Mouse (Mus musculus) erythroblast, adult 5-6 weeks (primary cell): ENCODE measurements around the gene Thada. TPM values are rescaled to one million over a fixed set of nuclear protein-coding genes. Genes with fewer than 3 reads are reported as not detected.
"Not testable (repeated sequence)": the region's sequence is repeated elsewhere in the genome, so short reads cannot be mapped to it uniquely, and the experiment has no call there.

ENCODE experiments used
- ATAC-seq: replicated peaks from 2 replicates; pipeline ENCODE4 v1.8.0; 2016; ENCODE audit warnings: moderate number of reproducible peaks, mild to moderate bottlenecking, moderate TSS enrichment, inconsistent platforms; ENCODE audit not compliant: poor library complexity, low FRiP score, severe bottlenecking
- total RNA-seq, 2 experiments: library from RNA; stranded (forward) in 1 of 2; stranded (reverse) in 1 of 2; fragments of 150-400 nt in 1 of 2; fragments of 200-764, 138-1000 nt in 1 of 2; gene quantifications; 2 replicates each; pipeline versions ENCODE4 v1.2.3 to v1.2.4; 2015 to 2017; ENCODE audit warnings: low replicate concordance in 2 of 2

Thada gene
- total RNA-seq, 2 experiments from 2014 or later, result 5.4 to 7.7 TPM

DNA sequence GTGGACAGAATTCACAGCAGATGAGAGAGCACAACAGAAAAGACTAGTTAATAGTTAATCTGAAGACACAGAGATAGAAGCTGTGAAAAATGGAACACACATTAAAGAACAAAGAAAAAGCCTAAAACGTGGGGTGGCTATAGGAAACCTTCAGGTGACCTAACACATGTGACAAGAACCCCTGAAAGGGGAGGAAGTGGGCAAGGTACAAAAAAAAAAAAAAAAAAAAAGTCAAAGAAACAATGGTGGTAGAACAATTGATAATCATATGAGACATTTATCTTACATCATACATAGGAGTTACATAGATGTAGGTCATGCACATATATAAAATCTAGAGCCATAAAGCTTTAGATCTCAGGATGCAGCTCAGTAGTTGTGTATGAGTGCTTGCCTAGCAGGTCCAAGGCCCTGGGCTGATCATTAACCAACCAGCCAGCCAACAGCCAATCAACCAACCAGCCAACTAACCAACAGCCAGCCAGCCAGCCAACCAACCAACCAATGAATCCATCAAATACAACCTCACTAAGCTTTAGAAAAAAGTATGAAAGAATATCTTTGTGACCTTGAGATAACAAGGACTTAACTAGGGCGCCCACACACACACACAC is 226.2 kb downstream of the Thada start:
- ATAC-seq, result no peak

DNA sequence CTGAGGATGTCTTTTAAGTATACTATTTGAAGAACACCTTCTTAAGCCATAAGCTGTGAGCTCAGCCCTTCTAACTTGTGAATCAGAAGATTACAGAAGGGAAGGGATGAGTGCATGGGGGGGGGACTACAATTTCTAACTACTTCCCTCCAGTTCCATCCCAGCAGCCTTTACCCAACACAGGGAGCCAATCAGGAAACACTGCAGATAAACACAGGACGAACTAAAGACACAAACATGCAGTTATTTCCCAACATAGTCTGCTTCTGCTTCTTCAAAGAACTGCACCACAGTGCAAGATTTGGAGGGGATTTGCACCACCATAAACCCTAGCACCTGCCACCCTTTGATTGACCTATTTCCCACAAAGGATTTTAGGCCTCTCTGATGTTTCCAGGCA is 227.8 kb downstream of the Thada start:
- no peak for ATAC-seq

DNA sequence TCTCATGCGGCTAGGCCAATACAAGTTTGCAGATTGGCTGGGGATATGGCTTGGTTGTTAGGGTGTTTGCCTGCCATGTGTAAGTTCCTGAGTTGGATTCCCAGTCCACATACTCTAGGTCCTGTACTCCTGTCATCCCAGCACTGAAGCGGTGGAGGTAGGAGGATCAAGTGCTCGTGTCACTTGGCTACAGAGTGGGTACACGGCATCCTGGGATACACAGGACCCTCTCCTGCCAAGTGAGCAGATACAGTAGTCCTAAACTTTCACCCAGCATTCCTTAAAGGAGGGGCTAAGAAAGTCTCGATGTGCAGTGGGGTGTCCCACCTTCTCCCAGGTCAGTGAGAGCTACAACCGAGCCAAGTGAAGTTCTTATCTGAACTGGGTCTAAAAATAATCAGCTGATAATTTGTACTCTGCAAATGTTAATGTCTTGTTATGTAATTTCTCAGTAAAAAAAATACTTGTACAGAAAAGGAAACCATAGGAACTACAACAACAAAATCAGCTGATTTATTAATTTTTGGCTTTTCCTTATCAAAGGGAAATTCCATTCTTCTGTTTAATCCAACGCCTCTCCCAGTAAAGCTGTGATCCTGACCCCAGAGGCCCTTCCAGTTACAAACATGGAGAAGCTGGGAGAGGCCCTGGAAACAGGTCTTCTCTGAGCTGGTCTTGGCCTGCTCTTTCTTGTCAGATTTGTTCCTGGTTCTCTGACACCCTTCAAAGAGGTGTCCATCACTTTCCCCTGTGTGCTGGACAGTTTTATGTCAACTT is 229.0 kb downstream of the Thada start:
- ATAC-seq, result no peak

DNA sequence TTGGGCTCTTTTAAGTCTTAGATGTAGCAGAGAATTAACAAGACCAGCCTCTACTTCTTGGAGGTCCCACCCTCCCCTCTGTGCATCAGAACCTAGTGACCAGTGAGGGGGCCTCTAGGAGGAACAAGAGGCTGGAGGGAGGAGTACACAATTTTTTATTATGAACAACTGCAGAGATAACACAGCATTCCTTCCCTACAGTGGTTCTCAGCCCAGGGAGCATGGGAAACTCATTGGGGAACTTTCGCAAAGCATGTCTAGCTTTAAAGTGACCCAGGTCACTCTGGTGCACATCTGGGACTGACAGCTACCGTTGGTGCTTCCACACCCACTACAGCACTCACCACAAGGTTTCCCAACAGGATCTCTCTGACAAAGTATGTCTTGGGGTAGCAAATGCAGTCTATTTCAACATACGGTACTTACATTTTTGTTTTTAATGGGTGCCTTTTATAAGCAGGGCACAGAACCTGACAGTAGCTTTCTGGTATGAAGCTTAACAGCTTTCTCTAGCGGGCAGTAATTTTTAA is 230.5 kb downstream of the Thada start:
- no peak for ATAC-seq

DNA sequence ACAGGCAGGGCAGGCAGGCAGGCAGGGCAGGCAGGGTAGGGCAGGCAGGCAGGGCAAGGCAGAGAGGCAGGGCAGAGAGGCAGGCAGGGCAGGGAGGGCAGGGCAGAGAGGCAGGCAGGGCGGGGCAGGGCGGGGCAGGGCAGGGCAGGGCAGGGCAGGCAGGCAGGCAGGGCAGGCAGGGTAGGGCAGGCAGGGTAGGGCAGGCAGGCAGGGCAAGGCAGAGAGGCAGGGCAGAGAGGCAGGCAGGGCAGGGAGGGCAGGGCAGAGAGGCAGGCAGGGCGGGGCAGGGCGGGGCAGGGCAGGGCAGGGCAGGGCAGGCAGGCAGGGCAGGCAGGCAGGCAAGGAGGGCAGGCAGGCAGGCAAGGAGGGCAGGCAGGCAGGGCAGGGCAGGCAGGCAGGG is 231.2 kb downstream of the Thada start:
- not testable (repeated sequence) for ATAC-seq

DNA sequence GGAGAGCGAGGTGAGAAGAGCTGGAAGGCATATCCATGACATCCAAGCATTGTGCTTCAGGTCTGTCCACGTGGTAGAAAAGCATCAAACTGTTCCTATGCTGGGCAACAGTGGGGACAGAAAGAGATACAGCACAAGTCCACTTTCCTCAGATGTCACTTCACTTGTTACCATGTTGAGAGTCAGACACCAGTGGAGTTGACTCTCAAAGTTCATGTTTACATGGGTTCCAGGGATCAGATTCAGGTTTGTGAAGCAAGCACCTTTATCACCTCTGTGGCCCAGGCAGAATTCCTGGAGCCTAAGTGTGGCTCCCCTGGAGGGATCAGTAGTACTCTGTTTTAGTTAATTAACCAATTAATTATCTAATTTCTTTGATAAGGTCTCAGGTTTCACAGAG is 232.2 kb downstream of the Thada start:
- ATAC-seq, result no peak

DNA sequence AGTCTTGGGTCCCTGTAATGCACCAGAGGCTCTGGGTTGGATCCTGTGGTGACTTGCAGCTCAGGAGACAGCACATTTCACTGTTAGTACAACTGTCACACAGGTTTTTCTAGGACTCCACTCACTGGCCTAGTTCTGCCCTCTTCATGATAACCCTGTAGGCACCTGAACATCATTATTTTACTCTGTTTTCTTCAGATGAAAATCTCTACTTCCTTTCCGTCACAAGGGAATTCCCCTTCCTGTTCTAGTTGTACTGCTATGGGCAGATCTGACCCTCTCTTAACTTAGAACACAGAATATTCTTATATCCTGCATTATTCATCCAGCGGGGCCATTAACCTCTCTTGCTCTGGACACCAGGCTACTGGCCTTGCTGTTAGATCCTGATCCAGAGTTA is 234.6 kb downstream of the Thada start:
- ATAC-seq, result no peak

DNA sequence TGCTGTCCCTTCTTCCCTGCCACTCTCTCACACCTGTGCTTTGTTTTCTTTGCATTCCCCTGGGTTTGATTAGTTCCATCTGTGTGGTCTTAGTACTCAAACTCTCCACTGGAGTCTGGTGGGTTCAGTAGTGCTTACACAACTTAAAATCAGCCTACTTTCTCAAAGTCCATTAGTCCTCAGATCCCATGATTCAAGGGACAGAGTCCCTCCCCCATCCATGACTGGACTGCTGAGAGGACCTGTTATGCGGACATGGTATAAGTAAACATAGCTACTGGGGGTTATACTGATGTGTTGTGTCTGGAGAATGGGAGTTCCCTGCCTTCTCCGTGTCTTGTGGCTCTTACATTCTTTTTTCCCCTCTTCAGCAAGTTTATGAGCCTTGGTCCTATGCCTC is 237.8 kb downstream of the Thada start:
- no peak for ATAC-seq

DNA sequence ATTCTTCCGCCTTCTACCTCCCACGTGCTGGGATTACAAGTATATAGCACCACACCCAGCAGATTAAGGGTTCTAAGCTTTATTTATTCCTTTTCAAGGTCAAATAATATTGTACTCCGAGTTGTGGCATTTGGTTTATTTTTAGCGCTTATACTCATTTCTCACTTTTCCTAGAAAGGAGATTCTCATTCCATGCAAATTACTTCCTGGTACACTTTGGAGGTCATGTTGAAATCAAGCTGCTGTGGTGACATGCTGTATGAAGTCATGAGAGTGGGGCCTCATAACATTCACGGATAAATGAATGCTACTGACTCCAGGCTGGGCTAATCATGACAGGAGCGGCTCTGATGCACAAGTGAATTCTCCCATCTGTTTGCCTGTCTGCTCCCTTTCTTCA is 239.3 kb downstream of the Thada start:
- ATAC-seq, result no peak

DNA sequence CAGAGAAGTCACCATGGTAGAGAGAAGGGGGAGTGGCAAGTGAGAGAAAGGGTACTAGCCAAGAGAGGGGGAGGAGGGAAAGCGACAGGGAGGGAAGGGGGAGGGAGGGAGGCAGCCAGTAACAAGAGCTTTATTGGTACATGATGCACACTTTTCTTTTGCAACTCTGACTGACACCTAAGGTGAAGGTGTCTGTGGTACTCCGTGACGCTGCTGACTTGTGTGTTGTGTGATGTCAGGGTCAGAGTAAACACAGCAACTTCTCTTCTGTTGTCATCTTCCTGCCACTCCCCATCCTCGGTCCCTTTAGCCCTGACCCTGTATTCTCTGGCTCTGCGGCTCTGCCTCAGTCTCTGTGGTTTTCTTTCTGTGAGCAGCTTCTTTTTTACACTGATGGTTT is 239.8 kb downstream of the Thada start:
- ATAC-seq, result no peak

DNA sequence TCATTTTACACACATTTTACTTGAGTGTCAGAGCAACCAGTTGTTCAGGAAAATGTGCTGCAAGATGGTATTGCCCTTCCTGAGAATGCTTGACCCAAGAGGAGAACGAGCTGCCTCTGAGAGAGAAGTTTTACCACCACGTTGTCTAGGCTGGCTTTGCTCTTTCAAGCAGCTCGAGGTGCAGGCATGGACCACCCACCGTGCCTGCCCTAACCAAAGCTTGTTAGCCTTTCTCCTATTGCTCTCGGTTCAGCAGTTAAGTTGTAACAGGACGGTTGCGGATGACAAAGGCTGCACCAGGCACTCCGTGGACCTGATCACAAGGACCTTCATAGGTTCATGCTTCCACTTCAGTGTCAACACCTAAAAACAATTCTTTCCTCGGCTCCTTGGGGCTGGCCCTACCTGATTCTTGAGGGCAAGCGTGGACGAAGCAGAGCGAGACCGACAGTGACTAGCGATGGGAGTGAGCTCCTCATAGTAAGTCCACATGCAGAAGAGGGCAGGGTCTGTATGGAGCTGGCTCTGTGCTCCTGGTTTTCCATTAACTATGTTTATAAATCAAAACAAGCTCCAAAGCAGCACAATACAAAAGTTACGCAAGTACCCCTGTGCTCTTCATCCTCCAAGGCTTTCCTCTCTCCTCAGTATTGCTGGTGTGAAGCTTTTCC is 241.7 kb downstream of the Thada start:
- ATAC-seq, result no peak

DNA sequence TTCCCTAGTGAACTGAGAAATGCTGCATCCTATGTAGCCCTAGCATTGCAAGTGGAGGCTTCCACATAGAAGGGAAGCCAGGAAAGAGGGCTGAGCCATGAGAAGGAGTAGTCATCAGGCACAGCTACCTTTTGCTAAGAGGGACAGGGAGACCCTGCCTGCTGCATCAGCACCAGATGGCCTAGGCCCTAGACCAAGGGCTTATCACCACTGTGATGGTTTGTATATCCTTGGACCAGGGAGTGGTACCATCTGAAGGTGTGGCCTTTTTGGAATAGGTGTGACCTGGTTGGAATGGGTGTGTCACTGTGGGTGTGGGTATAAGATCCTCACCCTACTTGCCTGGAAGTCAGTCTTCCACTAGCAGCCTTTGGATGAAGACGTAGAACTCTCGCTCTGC is 247.2 kb downstream of the Thada start:
- peak; percentile 46; the same call in 1 of the 2 replicates for ATAC-seq

DNA sequence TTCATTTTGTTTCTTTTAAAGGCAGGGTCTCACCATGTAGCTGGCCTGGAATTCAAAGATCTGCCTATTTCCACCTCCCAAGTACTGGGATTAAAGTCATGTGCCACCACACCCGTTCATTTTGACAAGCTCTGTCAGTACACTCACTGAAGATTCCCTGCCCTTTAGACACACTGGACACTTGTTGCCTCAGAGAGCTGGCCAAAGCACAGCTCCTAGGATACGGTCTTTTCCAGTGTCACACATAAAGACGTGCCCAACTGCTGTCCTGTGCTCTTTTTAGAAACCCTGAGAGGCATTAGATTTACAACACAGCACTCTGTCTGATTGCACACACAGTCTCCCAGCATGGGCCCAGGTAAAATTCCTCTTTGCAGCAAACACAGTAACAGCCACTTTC is 248.3 kb downstream of the Thada start:
- ATAC-seq, result no peak

DNA sequence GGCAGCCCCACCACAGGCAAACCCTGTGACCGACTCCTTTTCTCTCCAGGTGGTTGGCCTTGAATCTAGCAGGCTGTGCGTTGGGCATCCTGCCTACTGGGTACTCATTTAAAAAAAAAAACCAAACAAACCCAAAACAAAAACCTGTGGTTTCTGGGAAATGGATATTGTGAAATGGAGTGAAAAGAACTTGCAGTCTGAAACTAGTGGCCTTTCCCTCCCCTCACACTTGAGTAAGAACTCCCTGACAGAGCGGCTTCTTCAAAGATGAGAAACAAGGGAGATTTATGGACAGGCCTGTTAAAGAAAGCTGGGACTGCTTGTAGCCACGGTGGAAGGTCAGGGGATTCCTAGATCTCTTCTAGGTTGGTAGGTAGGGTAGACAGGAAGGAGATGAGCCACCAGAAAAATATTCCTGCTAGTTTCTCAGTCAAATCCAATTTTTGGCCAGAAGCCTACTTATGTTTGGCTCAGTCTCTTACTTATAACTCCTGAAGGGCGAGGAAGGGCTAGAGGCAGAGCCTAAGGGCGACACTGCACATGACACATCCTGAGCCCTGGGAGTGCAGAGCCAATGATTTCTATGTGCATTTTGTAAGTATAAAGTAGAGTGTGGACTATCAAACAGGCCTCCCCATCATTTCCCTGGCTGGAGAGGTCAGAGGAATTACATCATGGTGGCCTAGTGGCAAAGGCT is 250.6 kb downstream of the Thada start:
- ATAC-seq, result no peak

DNA sequence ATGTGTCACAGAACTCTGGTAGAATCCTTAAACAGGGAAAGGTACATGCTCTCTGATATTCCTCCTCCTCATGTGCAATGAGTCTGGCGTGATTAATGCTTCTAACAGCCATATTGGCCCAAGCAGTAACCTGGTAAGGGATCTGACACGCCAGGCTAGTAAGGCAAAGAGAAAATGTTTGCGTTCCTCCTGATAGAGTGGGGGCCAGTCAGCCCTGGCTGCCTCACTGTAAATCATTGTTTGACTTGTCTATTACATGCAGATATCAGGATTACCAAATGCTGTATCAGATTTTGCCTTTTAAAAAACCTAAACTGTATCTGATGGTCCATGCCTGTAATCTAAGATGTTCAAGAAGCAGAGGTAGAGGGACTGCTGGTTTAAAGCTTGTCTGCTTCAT is 252.5 kb downstream of the Thada start:
- ATAC-seq, result no peak

DNA sequence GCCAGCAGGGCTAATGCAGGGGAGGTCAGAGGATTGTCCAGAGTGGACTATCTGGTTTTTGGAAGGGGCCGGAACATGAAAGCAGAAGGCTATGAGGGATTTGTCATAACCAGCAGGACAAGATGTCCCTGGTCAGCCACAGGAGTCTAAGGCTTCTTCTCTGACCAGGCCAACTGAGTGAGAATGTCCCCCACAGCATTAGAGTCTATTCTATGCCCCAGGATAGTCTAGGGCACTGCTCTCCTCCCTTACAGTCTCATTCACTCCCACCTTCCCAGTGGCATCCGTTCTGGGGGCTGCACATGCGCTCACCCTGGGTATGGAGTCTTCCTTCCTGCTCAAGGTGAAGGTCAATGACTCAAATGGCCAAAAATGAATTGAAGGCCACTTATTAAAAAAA is 258.4 kb downstream of the Thada start:
- ATAC-seq, result no peak

DNA sequence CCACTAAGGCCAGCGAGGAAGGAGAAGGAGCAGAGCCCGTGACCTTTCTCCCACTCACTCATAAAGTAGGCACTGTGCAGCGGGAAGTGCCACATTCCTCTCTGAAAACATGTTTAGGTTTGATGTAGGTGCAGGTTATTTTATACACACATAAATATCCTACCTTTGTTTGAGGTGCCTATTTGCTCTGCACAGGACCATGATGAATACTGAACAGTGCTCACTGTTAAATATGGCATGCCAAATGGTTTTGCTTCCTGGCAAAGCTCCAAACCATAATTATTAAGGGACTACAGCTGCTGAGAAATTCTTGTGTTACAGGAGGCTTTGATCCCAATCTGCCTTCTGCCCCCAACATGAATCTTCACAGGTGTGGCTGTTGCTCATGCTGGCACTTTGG is 259.8 kb downstream of the Thada start:
- ATAC-seq, result no peak

DNA sequence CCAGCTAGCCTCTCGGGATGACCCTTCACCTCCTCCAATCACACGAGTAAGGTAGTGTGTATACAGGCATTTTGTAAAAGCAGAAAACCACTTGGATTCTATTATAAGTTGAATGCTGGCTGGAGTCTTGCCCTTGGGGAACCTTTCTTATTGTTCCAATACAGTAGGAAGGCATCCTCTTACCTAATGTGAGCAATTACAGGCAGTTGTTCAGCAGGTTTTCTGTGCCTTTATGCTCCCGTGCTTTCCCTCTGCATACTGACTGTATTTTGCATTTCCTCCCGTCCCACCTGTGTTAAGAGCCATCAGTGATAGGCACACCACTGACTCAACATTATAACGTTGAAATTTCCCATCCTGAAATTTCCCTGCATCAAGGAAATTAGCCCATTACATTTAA is 261.0 kb downstream of the Thada start:
- no peak for ATAC-seq

DNA sequence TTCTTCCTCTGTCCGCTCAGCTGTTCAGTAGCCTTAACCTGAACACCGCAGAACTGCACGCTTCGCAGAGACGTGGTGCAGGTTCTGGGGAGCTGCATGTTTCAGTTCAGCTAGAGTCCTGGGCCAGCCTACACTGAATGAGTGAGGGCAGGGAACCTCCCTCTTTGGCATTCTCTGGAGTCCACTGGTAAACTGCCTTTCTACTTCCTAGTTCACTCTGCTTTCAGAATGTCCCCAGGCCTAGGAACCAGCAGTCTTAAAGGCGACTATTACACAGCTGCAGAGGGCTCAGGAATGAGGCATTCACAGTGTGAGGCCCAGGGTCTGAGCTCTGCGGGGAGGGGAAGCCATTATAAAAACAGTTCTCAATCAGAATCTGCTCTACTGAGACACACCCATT is 262.7 kb downstream of the Thada start:
- ATAC-seq, result no peak

DNA sequence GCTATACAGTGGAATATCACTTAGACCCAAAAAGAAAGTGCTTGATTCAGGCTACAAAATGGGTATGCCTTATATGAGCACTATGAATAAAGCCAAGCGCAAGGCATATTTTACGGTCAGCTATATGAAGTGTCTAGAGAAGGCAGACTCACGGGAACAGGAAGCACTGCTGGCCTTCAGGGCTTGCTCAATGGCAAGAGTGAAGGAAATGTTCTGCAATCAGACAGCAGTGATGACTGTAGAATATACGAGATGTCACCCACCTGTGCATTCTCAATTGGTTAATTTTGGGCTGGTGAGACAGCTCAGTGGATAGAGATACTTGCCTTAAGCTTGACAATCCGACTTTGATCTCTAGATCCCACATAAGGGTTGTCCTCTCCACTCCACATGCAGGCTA is 264.8 kb downstream of the Thada start:
- no peak for ATAC-seq
